Mouse (Mus musculus) C2C12 (cell line): Measurements from ENCODE around the gene Gm44511.

ENCODE experiments used
- CEBPB ChIP-seq: IDR thresholded peaks from one replicate; pipeline ENCODE4 v1.6.1; 2011; ENCODE audit warnings: low read depth, mild to moderate bottlenecking, control low read depth, moderate library complexity
- CTCF ChIP-seq: IDR thresholded peaks from one replicate; pipeline ENCODE4 v1.5.1; 2011; ENCODE audit not compliant: control insufficient read depth, insufficient read depth, insufficient read length
- MAX ChIP-seq: IDR thresholded peaks from one replicate; pipeline ENCODE4 v1.6.1; 2011; ENCODE audit warnings: mild to moderate bottlenecking, control low read depth
- MYOD1 ChIP-seq: IDR thresholded peaks from one replicate; pipeline ENCODE4 v1.6.1; 2011; ENCODE audit warnings: low read depth; ENCODE audit not compliant: control insufficient read depth, insufficient read length
- USF1 ChIP-seq: IDR thresholded peaks from one replicate; pipeline ENCODE4 v1.6.1; 2011; ENCODE audit warnings: low read depth, mild to moderate bottlenecking, control low read depth, moderate library complexity

DNA sequence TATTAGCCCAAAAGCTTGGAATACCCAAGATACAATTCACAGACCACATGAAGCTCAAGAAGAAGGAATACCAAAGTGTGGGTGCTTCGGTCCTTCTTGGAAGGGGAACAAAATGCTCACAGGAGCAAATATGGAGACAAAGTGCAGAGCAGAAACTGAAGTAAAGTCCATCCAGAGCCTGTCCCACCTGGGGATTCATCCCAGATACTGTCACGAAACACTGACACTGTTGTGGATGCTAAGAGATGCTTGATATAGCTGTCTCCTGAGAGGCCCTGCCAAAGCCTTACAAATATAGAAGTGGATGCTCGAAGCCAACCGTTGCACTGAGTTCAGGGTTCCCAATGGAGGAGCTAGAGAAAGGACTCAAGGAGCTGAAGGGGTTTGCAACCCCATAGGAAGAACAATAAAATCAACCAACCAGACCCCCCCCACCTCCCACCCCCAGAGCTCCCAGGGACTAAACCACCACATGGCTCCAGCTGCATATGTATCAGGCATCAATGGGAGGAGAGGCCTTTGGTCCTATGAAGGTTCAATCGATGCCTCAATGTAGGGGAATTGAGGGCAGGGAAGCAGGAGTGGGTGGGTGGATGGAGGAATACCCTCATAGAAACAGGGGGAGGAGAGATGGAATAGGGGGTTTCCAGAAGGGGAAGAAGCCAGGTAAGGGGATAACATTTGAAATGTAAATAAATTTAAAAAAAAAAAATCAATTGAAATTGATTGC lies 66.7 kb downstream of the Gm44511 start:
- TF ChIP-seq CTCF, result no peak
- TF ChIP-seq USF1, result no peak
- TF ChIP-seq MAX, result no peak
- no peak for TF ChIP-seq CEBPB
- no peak for TF ChIP-seq MYOD1
